ENCODE assay signal across 14 mouse cellular contexts in the genomic region with DNA sequence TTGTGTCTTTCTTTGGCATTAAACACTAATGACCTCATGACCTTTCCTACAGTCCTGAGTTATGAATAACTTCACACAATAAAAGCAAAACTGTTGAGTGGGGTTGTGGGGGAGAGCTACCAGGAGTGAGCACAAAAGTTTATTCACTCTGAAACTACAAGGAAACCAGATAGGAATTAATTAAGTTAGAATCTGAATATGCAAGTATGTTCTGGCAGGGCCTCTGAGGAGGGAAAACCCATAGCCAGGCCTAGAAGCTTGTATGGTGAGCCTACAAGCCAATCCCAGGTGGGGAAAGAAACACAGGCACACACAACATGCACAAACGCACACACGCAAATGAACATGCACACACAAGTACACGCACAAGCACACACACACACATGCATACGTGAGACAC.
"Had no signal": no experiment of that assay in that cellular context is flagged by ENCODE, and none has a peak within 500 bp of the region (broad histone marks: within the 10 kb centered on the region; RNA-seq: fewer than 3 reads in every experiment).

No protein-coding gene starts in this region.

- H3K4me1 ChIP-seq: midbrain, embryonic 13.5 days; midbrain, embryonic 15.5 days; neural tube, embryonic 12.5 days; stomach, embryonic 15.5 days had no signal

- H3K4me3 ChIP-seq: midbrain, embryonic 13.5 days; midbrain, embryonic 15.5 days; neural tube, embryonic 12.5 days; stomach, embryonic 15.5 days had no signal

- DNase-seq: lung, adult 18-20 months; lung, embryonic 14.5 days; lung, postnatal 10 days; lung, postnatal 4 days; right cerebral cortex, postnatal 14 days; thymus, adult 2 months; thymus, postnatal 25 days; thymus, postnatal 4 days had no signal

- H3K9ac ChIP-seq: lung, embryonic 14.5 days; midbrain, embryonic 13.5 days; midbrain, embryonic 15.5 days; neural tube, embryonic 12.5 days; stomach, embryonic 15.5 days had no signal

- H3K4me2 ChIP-seq: lung, embryonic 14.5 days; midbrain, embryonic 11.5 days; midbrain, embryonic 13.5 days; midbrain, embryonic 15.5 days; neural tube, embryonic 12.5 days; stomach, embryonic 15.5 days had no signal

- ATAC-seq: midbrain, embryonic 13.5 days; midbrain, embryonic 15.5 days had no signal

- H3K27ac ChIP-seq: midbrain, embryonic 13.5 days; midbrain, embryonic 15.5 days; neural tube, embryonic 12.5 days; stomach, embryonic 15.5 days; stomach, postnatal 0 days had no signal

- H3K36me3 ChIP-seq: midbrain, embryonic 13.5 days; midbrain, embryonic 15.5 days; neural tube, embryonic 12.5 days; stomach, embryonic 15.5 days had no signal

- H3K27me3 ChIP-seq: midbrain, embryonic 13.5 days; midbrain, embryonic 15.5 days; neural tube, embryonic 12.5 days; stomach, embryonic 15.5 days had no signal

- H3K9me3 ChIP-seq: midbrain, embryonic 13.5 days; midbrain, embryonic 15.5 days; neural tube, embryonic 12.5 days; stomach, embryonic 15.5 days had no signal
